Mouse (Mus musculus) intestine, postnatal 0 days (tissue): ENCODE results near the gene Plxdc1. TPM values are rescaled to one million over a fixed set of nuclear protein-coding genes. Genes with fewer than 3 reads are reported as not detected.
A peak's percentile ranks its signal among the peaks of the same experiment; 100 is the strongest.

ENCODE experiments used
- ATAC-seq: fragments of 200-750 bp; cut with Nextera tagmentation; 2 replicates; pipeline ENCODE4 v1.8.0; 2017; ENCODE audit warnings: mild to moderate bottlenecking, moderate TSS enrichment, moderate library complexity
- H3K27ac ChIP-seq: fragments of 300-500 bp; sonication (generic); 2 replicates; pipeline ENCODE4 v1.5.1; 2014; ENCODE audit warnings: mild to moderate bottlenecking, low read depth, low read length, moderate library complexity
- H3K27me3 ChIP-seq: fragments of 300-500 bp; sonication (generic); replicated peaks from 2 replicates; pipeline ENCODE4 v1.6.1; 2014; ENCODE audit warnings: low read length, mixed read lengths; ENCODE audit not compliant: control insufficient read depth, insufficient read depth
- H3K36me3 ChIP-seq: fragments of 300-500 bp; sonication (generic); 2 replicates; pipeline ENCODE4 v1.6.1; 2014; ENCODE audit warnings: mild to moderate bottlenecking, moderate library complexity; ENCODE audit not compliant: control insufficient read depth, insufficient read depth
- H3K4me1 ChIP-seq: fragments of 300-500 bp; sonication (generic); replicated peaks from 2 replicates; pipeline ENCODE4 v1.6.1; 2014; ENCODE audit warnings: antibody characterized with exemption, low read length, mixed read lengths; ENCODE audit not compliant: control insufficient read depth, insufficient read depth
- H3K4me2 ChIP-seq: fragments of 300-500 bp; sonication (generic); replicated peaks from 2 replicates; pipeline ENCODE4 v1.6.1; 2014; ENCODE audit warnings: low read depth, mild to moderate bottlenecking, moderate library complexity
- H3K4me3 ChIP-seq: fragments of 300-500 bp; sonication (generic); 2 replicates; pipeline ENCODE4 v1.5.1; 2014; ENCODE audit warnings: low read depth, low read length
- H3K9ac ChIP-seq: fragments of 300-500 bp; sonication (generic); 2 replicates; pipeline ENCODE4 v1.6.1; 2014; ENCODE audit warnings: mild to moderate bottlenecking, low read depth, low read length
- H3K9me3 ChIP-seq: fragments of 300-500 bp; sonication (generic); 2 replicates; pipeline ENCODE4 v1.6.1; 2016; ENCODE audit warnings: mixed run types; ENCODE audit not compliant: control insufficient read depth
- CTCF ChIP-seq: sonication (generic); IDR thresholded peaks from 2 replicates; pipeline ENCODE4 v1.5.1; 2016; ENCODE audit warnings: low read depth, mild to moderate bottlenecking, control low read depth, antibody characterized with exemption, moderate library complexity
- WGBS: fragments of 180-500 bp; shearing (Covaris S2); extraction: QIAGEN DNeasy Blood & Tissue Kit; methylation state at CpG from one replicate; pipeline ENCODE4 v1.1.7; 2014; 5-methylcytosine and 5-hydroxymethylcytosine counted together
- polyA plus RNA-seq: library from polyadenylated mRNA; unstranded; fragments of >200 nt; fragmentation: Nextera tagmentation; extraction: Ambion mirVana; gene quantifications from 2 replicates; pipeline ENCODE4 v1.2.1, GENCODE M21; 2015

Gene Plxdc1
- polyA plus RNA-seq, 1 experiment from 2014 or later, result 0.30 TPM

GRCm38 (mm10) chr11:97995564-97996288 is 9.5 kb upstream of the Plxdc1 start, which contains the start of gene Arl5c:
TSS of gene Arl5c (minus strand) at chr11:97996181.
- H3K27me3 ChIP-seq, result no peaks in the 10 kb centered on the region; the same call in 1 of the 2 replicates
- 0 out of 2 replicates have a peak within 1 kb of the TSS, but pooled peaks have one; percentile 17 for H3K9ac ChIP-seq
- peak within 1 kb of the TSS; percentile 38 for H3K4me3 ChIP-seq
- WGBS, result 4% methylated on average over 25 of the region's 26 CpGs
- peak within 1 kb of the TSS; percentile 65 for H3K4me2 ChIP-seq
- H3K9me3 ChIP-seq, result no peaks in the 10 kb centered on the region
- no peak within 1 kb of the TSS; the same call in 1 of the 2 replicates for H3K27ac ChIP-seq
- H3K36me3 ChIP-seq, result no peaks in the 10 kb centered on the region
- peaks cover 4% of the 10 kb centered on the region; the same call in 1 of the 2 replicates for H3K4me1 ChIP-seq
- ATAC-seq, result no peak
- TF ChIP-seq CTCF, result peak; percentile 53

- Histone ChIP-seq H3K27ac (no peak overlapping the region), H3K36me3 (no peaks in the 10 kb centered on the region), H3K4me3 (peak overlapping the region; percentile 38), H3K9me3 (no peaks in the 10 kb centered on the region), H3K9ac (no peak overlapping the region), H3K27me3 (no peaks in the 10 kb centered on the region; the same call in 1 of the 2 replicates), H3K4me1 (peaks cover 4% of the 10 kb centered on the region; the same call in 1 of the 2 replicates), H3K4me2 (peak overlapping the region; percentile 65)
- 8% methylated on average over 13 of the region's 13 CpGs for WGBS
- TF ChIP-seq CTCF, result peak; percentile 89
- ATAC-seq, result peak; percentile 55
These were observed 8.4 kb upstream of the Plxdc1 start for GRCm38 (mm10) chr11:97994539-97995100.

GRCm38 (mm10) chr11:97988530-97989096 is 2.4 kb upstream of the Plxdc1 start:
- 0 out of 2 replicates have a peak, but pooled peaks cover 3% of the 10 kb centered on the region for H3K4me1 ChIP-seq
- no peaks in the 10 kb centered on the region for H3K36me3 ChIP-seq
- H3K9ac ChIP-seq, result peak overlapping the region; percentile 54
- H3K4me2 ChIP-seq, result peak overlapping the region; percentile 94
- H3K27me3 ChIP-seq, result peaks cover 16% of the 10 kb centered on the region; the same call in 1 of the 2 replicates
- H3K4me3 ChIP-seq, result peak overlapping the region; percentile 90
- H3K9me3 ChIP-seq, result no peaks in the 10 kb centered on the region
- TF ChIP-seq CTCF, result 0 out of 2 replicates have a peak, but pooled peaks have one; percentile 15
- WGBS, result 0% methylated on average over 26 of the region's 26 CpGs
- H3K27ac ChIP-seq, result peak overlapping the region; percentile 86
- peak; percentile 69 for ATAC-seq

- ATAC-seq, result peak; percentile 76
- Histone ChIP-seq H3K4me2 (peak overlapping the region; percentile 94), H3K4me3 (peak overlapping the region; percentile 90), H3K36me3 (no peaks in the 10 kb centered on the region), H3K4me1 (0 out of 2 replicates have a peak, but pooled peaks cover 3% of the 10 kb centered on the region), H3K27me3 (peaks cover 16% of the 10 kb centered on the region; the same call in 1 of the 2 replicates), H3K9ac (peak overlapping the region; percentile 54), H3K27ac (peak overlapping the region; percentile 86), H3K9me3 (no peaks in the 10 kb centered on the region)
- WGBS, result under 1% methylated on average over 42 of the region's 42 CpGs
- TF ChIP-seq CTCF, result peak; percentile 96
These were observed 1.6 kb upstream of the Plxdc1 start for GRCm38 (mm10) chr11:97987551-97988526.

- no peak for ATAC-seq
- WGBS, result 42% methylated on average over 13 of the region's 17 CpGs
- Histone ChIP-seq H3K9me3 (no peaks in the 10 kb centered on the region), H3K9ac (0 out of 2 replicates have a peak overlapping the region, but pooled peaks have one; percentile 31), H3K27ac (no peak overlapping the region), H3K27me3 (peaks cover 16% of the 10 kb centered on the region; the same call in 1 of the 2 replicates), H3K4me1 (0 out of 2 replicates have a peak, but pooled peaks cover 3% of the 10 kb centered on the region), H3K36me3 (no peaks in the 10 kb centered on the region), H3K4me3 (peak overlapping the region; percentile 90), H3K4me2 (peak overlapping the region; percentile 94)
- no peak for TF ChIP-seq CTCF
These were observed 658 bp upstream of the Plxdc1 start for GRCm38 (mm10) chr11:97986738-97987465.
